Mouse (Mus musculus): ENCODE measurements around the gene Mkrn1.
"Not testable (repeated sequence)": the region's sequence is repeated elsewhere in the genome, so short reads cannot be mapped to it uniquely, and the experiment has no call there.

The Mkrn1 gene

DNA sequence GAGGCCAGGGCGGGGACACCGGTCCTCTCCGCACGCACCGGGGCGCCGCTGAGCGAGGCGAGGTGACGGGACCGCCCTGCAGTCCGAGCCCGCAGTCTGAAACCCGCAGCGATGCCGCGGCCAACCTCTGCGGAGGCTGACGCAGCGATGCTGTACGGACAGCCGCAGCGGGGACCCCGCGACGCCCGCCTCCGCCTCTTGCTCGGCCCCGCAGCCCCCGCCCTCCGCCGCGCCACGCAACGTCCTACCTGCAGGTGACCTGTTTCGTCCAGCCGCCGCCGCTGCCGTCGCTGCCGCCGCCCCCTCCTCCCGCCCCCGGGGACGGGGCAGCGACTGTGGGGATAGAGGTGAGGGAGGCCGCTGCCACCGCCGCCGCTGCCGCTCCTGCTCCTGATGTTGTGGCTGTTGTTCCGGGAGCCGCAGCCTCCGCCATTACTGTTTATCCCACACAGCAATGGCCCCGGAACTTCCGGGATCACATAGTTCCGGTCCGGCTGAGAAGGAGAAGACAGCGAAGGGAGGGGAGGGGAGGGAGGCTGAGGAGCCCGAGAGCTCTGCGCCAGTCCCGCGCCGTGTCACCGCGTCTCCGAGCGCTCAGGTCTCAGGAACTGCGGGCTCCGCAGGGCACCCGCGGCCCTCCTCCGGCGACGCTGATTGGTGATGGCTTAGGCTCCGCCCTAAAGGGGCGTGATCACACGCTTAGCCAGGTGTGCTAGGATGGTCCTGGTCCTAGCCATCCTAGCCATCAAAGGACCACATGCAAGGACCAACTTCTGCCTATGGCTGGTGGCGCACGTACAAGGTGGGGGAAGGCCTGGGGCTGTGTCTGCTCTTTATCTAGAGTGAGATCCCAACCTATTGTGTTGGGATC, at the start of gene Mkrn1:
Gene Mkrn1, minus strand, starts transcription at position 612 of the 871 bp plus-strand sequence.
- peak; percentile 71 for DNase-seq (ENCODE audit: extremely low read depth, insufficient read length, low spot score)

DNA sequence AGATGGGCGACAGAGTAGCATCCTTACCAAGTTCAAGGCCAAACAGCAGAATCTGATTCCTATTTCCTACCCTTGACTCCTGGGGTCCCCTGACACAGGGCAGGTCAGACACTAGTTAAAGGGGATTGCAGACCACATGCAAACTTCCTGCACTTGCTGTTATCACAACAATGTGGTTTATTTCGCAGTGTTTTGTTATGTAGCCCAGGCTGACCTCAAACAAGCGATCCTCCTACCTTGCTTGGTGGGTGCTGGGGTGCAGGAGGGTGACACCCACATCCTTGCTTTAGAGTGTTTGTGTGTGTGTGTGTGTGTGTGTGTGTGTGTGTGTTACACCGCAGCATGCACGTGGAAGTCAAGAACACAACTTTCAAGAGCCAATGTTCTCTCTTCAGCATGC, 49.2 kb upstream of the Mkrn1 start:
- no peak for DNase-seq (ENCODE audit: extremely low read depth, insufficient read length, low spot score)

DNA sequence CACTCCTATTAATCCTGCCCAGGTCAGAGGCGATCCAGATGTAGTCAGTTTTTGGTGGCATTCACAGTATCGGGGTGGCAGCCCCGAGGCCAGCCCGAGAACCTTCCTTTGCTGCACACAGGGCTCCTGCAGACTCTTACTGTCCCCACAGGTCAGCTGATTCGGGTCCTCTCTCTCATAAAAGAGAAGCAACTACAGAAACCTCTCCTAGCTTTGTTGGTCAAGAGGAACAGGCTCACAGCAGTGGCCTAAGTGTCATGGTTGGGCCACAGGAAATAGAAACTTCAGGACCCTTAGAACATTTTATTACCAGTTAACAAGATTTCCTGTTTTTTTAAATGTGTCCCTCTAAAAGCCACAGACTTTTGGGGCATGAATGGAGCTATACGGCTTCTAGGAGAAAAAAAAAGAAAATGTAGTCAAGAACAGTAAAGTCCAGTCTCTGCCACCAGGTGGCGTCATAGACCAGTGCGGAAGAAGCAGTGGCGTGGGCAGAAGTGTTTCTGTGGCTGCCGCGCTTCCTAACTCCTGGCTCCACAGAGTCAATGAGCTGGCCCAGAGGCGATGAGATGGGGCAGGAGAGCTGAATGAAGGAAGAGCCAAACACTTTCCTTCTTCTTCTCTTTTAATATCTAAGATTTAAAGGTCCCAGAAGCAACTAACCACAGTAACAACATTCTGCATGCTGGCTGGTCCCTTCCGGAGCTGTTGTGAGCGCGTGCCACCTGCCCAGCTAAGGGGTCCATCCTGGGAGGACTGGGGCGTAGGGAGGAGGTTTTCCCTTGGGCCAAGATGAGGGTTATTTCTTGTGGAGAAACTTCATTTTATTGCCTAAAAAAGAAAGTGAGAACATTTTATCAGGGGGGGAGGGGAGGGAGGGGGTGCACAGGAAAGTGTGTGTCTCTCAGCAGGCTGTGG, 42.6 kb upstream of the Mkrn1 start:
- no peak for DNase-seq (ENCODE audit: extremely low read depth, insufficient read length, low spot score)

DNA sequence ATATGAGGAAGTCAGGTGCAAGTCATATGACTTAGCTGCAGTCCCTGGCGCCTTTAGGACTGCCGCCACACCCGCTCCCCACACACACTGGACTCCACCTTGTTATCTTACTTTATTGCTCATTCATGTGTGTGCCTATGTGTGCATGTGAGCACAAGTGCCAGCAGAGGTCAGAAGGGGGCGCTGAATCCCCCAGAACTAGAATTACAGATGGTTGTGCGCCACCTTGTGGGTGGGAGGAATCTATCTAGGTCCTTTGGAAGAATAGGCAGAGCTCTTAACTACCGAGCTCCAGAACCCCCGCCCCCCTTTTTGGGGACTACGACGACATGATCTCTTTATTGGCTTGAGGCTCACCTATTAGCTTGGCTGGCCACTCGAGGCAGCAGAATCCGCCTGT, 39.8 kb upstream of the Mkrn1 start:
- DNase-seq (ENCODE audit: extremely low read depth, insufficient read length, low spot score) = peak; percentile 20

DNA sequence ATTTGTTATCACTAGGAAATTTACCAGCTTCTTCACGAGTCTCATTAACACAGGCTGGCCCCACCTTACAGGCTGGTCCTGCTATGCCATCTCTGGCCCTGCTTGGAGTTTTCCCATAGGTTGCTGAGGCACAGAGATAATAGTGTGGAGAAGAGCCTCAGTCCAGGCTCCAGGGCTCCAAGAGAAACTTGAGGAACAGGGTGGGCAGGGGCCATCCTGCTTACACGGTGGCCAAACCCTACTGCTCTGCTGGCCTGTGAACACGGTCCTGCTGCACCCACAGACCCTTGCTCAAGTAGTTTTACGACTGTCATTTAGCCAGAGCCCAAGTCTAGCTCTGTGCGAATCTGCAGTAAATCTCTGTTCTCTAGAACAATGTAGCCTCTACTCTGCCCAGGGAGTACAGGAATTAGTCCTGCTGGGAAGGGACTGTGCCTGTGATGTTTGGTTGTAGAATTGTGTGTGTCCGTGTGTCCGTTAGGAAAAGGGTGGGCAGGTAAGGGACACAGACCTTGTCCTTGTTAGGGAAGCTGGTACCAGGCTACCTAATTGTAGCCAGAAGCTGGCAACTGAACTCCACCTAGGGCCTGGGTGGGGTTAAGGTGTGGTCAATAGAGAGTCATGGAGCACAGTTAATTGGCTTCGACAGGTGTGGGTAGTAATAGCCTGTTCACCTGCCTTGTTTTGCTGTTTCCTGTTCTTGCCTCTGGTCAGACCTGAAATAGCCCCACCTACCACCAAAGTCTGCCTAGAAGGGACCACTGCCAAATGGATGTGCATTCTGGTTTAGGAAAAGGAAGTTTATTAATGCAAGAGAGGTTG, 35.3 kb upstream of the Mkrn1 start:
- no peak for DNase-seq (ENCODE audit: extremely low read depth, insufficient read length, low spot score)

DNA sequence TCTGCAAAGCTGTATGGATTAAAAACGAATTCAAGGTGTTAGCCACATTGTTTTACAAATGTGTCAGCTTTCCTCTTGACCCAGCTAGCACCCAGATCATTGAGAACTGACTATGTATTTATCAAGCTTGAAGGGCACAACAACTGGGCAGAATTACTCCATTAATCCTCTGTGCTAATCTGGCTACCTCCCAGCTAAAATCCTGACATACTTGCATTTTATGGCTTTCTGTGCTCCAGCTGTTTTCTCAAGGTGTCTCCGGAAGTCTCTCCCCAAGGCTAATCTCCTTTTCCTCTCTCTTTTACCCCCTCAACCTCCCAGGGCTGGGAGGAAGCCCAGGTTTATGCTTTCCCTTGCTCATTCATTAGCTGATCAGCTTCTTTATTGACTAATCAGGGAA, 34.4 kb upstream of the Mkrn1 start:
- no peak for DNase-seq (ENCODE audit: extremely low read depth, insufficient read length, low spot score)

DNA sequence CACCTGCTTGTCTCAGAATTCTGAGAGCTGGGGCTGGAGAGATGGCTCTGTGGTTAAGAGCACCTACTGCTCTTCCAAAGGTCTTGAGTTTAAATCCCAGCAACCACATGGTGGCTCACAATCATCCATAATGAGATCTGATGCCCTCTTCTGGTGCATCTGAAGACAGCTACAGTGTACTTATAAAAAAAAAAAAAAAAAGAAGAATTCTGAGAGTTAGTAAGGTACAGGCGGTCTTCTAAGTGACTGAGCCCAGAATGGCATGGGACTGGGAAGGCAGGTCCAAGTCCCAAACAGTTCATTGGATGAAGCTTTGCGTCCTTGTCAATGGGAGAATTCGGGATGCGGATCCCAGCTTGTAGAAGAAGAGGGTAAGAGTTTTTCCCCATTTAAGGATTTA, 33.3 kb upstream of the Mkrn1 start:
- DNase-seq (ENCODE audit: extremely low read depth, insufficient read length, low spot score) = no peak

DNA sequence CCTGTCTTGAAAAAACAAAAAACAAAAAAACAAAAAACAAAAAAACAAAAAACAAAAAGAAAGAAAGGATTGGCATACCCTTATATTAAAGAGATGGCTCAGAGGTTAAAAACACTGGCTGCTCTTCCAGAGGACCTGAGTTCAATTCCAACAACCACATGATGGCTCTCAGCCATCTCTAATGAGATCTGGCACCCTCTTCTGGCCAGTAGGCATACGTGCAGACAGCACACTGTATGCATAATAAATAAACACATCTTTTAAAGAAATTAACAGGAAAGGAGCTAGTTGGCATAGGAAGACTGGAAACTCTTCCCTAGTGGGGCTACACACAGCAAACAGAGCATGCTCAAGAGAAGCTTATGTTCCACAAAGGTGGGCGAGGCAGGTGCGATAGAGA, 30.8 kb upstream of the Mkrn1 start:
- no peak for DNase-seq (ENCODE audit: extremely low read depth, insufficient read length, low spot score)

DNA sequence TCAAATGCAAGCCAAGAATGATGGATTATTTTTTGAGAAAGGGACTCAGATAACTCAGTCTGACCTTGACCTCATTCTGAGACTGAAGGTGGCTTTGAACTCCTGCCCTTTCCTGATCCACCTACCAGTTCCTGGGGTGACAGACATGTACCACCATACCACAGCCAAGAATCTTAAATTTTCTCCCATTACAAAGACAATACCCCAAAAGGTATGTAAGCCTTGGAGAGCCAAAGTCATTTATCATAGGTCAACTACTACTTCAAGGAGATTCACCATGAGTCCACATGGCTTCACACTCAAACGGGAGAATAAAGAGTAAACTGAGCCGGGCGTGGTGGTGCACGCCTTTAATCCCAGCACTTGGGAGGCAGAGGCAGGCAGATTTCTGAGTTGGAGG, 30.3 kb upstream of the Mkrn1 start:
- no peak for DNase-seq (ENCODE audit: extremely low read depth, insufficient read length, low spot score)

DNA sequence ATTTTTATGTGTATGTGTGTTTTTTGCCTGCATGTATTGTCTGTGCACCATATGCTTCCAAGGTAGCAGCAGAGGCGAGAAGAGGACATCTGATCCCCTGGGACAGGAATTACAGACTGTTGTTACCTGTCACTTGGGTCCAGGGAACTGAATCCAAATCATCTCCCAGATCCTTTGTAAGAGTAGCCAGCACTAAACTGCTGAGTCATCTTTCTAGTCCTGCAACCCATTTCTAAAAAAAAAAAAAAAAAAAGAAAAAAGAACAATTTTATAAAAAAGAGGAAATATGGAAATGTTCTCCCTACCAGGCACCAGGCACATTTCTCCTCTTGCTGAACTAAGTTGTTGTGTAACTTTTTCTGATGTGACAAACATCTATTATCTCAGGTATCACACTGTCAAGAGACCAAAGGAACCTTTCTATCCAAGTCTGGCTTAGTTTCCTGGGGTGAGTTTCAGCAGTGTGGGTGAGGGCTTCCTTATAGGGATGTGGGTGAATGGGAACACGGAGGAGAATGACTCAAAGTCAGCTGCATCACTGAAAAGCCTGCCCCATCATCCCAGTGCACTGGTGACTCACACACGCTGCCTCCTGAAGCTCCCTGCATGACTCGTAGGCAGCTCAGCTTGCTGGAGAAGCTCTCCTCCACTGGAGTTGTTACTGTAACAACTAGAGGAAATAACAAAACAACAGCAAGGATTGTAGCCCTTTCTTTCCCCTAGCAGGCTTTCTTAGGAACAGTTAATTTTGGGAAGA, 27.3 kb upstream of the Mkrn1 start:
- DNase-seq (ENCODE audit: extremely low read depth, insufficient read length, low spot score) = peak; percentile 75

DNA sequence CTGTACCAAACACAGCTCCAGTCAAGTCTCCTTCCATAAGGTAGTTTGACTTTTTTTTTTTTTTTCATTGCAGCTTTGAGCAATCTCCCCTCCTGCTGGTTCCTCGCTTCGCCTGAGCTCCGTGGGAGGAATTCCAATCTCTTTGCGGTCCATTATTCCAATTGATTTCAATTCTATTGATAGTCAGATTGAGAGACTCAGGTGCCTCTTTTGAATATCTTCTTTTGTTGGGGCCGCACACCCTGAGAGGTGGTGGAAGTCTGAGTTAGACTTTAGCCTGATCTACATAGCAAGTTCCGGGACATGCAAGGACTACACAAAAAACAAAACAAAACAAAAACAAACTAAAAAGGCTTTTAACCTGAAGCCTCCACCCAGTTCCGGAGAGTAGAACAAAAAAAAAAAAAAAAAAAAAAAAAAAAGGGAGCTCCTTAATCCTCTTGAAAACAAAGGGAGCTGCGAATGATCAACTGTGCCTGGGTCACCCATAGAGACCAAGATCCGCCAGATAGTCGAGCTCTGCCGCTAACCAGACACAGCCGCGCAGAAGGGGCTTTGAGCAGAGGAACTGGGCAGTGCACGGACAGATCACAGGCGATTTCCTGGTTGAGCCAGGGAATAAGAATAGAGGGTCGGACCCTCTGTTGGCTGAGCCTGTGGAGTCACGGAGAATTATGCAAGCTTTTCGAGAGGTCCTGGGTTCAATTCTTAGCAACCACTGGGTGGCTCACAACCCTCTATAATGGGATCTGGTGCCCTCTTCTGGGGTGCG, 25.7 kb upstream of the Mkrn1 start:
- no peak for DNase-seq (ENCODE audit: extremely low read depth, insufficient read length, low spot score)

DNA sequence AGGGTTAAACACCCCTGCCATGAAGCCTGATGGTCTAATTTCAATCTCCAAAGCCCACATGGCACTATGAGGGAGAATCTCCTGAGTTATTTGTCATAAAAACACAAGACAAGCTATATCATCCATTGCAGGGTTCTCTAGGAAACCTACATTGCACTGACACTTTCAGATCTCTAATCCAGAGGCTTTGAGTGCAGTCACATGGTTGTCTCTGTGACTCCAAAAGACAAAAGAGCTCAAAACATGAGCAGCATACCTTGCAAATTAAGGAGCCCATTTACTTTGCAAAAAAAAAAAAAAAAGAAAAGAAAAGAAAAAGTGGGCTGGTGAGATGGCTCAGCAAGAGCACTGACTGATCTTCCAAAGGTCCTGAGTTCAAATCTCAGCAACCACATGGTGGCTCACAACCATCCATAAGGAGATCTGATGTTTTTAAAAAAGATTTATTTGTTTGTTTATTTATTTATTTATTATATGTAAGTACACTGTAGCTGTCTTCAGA, 22.6 kb upstream of the Mkrn1 start:
- no peak for DNase-seq (ENCODE audit: extremely low read depth, insufficient read length, low spot score)

DNA sequence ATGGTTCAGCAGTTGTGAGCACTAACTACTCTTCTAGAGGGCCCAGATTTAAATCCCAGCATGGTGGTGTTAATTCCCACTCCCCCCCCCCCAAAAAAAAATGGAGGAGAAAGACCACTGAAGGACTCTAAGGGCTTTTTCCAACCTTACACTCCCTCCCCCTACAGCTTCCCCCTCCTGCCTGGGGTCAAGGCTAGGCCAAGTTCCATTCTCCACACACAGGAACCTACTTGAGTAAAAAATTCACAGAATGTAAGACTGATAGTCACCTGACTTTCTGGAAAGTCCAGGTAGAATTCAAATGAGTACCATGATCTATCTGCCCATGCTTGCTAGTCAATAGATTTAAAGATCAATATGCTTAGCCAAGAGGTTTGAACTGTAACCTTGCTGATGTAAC, 19.9 kb upstream of the Mkrn1 start:
- no peak for DNase-seq (ENCODE audit: extremely low read depth, insufficient read length, low spot score)

DNA sequence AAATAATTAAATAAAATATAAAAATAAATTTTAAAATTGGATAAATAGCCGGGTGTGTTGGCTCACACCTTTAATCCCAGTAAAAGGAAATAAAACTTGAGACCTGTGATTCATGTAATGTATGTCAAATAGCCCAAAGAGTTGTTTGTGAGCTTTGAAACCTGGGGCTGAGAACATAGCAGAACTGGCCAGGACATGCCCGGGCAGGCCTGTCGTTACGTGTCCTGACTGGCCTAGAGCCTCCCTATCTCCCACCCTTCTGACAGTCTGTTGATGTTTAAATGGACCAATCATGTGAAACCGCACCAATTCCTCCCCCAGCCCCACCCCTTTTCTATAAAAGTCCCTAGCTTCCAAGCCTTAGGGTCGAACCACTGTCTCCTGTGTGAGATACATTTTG, 17.3 kb upstream of the Mkrn1 start:
- DNase-seq (ENCODE audit: extremely low read depth, insufficient read length, low spot score) = not testable (repeated sequence)

DNA sequence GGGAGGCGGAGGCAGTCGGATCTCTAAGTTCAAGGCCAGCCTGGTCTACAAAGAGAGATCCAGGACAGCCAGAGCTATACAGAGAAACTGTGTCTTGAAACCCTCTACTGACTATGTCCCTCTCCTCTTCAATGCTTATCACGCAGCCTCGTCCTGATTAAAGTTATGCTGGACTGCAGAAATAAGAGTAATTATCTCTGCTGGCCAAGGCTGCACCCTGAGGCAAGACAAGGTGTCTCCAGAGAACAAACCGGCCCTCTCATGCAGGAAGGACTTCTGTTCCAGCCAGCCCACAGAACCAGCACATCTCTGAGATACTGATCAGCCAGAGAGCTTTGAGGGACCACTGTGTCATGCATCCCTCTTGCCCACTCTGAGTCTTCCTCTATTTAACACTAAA, 15.6 kb upstream of the Mkrn1 start:
- DNase-seq (ENCODE audit: extremely low read depth, insufficient read length, low spot score) = no peak

DNA sequence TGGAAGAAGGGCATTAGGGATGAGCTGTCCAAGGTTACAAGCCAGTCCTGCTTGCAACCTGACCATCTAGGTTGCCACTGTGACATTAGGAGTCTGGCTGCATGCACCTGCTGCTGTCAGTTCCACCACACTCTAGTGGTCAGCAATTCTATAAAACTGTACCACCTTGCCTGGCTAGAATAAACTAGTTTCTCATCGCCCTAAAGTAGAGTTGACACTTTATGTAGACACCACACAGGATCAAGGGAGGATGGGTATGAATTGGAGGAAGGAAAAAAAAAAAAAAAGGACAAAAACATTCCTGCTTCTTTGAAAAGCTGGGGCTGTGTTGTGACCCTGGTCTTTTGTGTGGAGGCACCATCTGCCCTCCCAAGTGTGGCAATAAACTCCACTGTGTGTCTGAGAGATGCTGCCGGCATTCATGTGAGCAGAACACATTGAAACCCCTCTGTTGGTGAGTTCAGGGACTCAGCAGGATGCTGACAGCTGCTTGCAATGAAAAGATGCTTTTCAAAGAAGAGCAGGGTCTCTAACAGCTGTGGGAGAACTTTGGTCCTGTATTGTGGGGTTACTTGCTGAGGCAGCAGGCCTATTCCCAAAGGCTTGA, 14.7 kb upstream of the Mkrn1 start:
- DNase-seq (ENCODE audit: extremely low read depth, insufficient read length, low spot score) = no peak

DNA sequence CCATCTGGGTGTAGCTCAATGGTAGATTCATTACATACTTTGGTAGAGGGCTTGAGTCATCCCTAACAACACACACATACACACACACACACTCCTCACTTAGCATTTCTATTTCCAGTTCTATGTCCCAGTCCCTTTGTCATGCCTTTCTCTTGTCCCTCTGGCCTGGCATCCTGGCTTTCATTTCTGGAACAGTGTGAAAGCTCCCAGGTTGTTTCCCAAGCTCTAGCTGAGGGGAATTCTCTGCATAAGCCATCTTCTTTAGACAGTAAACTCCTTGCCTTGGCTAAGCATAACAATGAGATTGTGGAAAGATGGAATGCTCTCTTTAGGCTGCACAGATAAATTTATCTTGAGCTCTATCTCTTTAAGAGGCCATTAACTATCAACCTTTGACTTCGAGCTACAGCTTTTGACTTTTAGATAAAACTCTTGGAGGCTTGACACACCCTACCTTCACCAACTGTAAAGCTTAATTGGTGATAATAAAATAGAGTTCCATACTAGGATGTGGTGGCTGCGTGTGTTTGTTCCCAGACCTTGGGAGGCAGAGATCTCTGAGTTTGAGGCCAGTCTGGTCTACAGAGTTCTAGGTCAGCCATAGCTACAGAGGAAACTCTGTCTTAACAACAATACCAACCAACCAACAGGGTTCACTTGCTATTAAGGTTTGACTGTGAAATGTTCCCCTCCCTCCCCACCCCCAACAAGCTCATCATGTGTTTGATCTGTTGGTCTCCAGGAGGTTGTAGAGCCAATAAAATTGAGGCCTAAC, 14.0 kb upstream of the Mkrn1 start:
- DNase-seq (ENCODE audit: extremely low read depth, insufficient read length, low spot score) = no peak

DNA sequence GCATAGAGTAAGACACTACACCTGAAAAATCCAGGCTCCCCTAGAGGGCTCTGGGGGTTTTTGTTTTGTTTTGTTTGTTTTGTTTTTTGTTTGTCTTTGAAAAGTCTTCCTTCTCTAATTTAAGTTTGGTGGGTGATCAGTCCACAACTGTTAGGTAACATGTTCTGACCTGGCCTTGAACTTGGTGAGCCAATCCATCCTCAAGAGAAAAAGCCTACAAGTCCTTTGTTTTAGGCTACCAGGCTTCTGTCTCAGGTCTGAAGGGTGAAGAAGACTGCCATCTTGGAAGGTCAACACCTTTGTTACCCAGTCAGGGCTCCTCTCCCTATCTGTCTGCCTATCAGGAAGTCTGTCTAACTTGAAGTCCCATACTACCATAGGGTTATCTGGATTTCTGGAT, 13.4 kb upstream of the Mkrn1 start:
- no peak for DNase-seq (ENCODE audit: extremely low read depth, insufficient read length, low spot score)

All from 3134 (cell line).